Mouse (Mus musculus) stomach, postnatal 0 days (tissue): ENCODE results near the gene Trnt1. TPM values are rescaled to one million over a fixed set of nuclear protein-coding genes. Genes with fewer than 3 reads are reported as not detected.

Source experiments
- ATAC-seq: fragments of 200-750 bp; cut with Nextera tagmentation; 2 replicates; pipeline ENCODE4 v1.8.0; 2017; ENCODE audit not compliant: low FRiP score, low TSS enrichment
- DNase-seq: peaks from one replicate; pipeline ENCODE4 v3.0.0-alpha.2; 2016; ENCODE audit warnings: low spot score
- H3K27ac ChIP-seq: fragments of 300-500 bp; sonication (generic); replicated peaks from 2 replicates; pipeline ENCODE4 v1.5.1; 2014; ENCODE audit warnings: mild to moderate bottlenecking, control low read depth
- H3K27me3 ChIP-seq: fragments of 300-500 bp; sonication (generic); 2 replicates; pipeline ENCODE4 v1.6.1; 2014; ENCODE audit warnings: low read length; ENCODE audit not compliant: control insufficient read depth, insufficient read depth
- H3K36me3 ChIP-seq: fragments of 300-500 bp; sonication (generic); 2 replicates; pipeline ENCODE4 v1.6.1; 2014; ENCODE audit warnings: low read length, mixed read lengths; ENCODE audit not compliant: control insufficient read depth, insufficient read depth
- H3K4me1 ChIP-seq: fragments of 300-500 bp; sonication (generic); replicated peaks from 2 replicates; pipeline ENCODE4 v1.6.1; 2014; ENCODE audit warnings: antibody characterized with exemption; ENCODE audit not compliant: control insufficient read depth, insufficient read depth
- H3K4me2 ChIP-seq: fragments of 300-500 bp; sonication (generic); replicated peaks from 2 replicates; pipeline ENCODE4 v1.6.1; 2014; ENCODE audit warnings: low read depth, mild to moderate bottlenecking, control low read depth, moderate library complexity
- H3K4me3 ChIP-seq: fragments of 300-500 bp; sonication (generic); 2 replicates; pipeline ENCODE4 v1.5.1; 2014; ENCODE audit warnings: low read depth, low read length, control low read depth
- H3K9ac ChIP-seq: fragments of 300-500 bp; sonication (generic); 2 replicates; pipeline ENCODE4 v1.6.1; 2014; ENCODE audit warnings: mild to moderate bottlenecking, low read length, control low read depth, mixed read lengths
- H3K9me3 ChIP-seq: fragments of 300-500 bp; sonication (generic); 2 replicates; pipeline ENCODE4 v1.6.1; 2016; ENCODE audit warnings: low read length; ENCODE audit not compliant: control insufficient read depth
- CTCF ChIP-seq: IDR thresholded peaks from 2 replicates; pipeline ENCODE4 v1.5.1; 2016; ENCODE audit warnings: antibody characterized with exemption, low read depth, mild to moderate bottlenecking, moderate library complexity
- EP300 ChIP-seq: optimal IDR thresholded peaks from 2 replicates; pipeline ENCODE3; 2016; ENCODE audit warnings: antibody characterized with exemption
- WGBS: fragments of 180-500 bp; shearing (Covaris S2); extraction: QIAGEN DNeasy Blood & Tissue Kit; methylation state at CpG from one replicate; pipeline ENCODE4 v1.1.7; 2014; 5-methylcytosine and 5-hydroxymethylcytosine counted together
- polyA plus RNA-seq: library from polyadenylated mRNA; unstranded; fragments of >200 nt; fragmentation: Nextera tagmentation; extraction: Ambion mirVana; gene quantifications from 2 replicates; pipeline ENCODE4 v1.2.1, GENCODE M21; 2015

The Trnt1 gene
- polyA plus RNA-seq, 1 experiment from 2014 or later: 41.8 TPM

DNA sequence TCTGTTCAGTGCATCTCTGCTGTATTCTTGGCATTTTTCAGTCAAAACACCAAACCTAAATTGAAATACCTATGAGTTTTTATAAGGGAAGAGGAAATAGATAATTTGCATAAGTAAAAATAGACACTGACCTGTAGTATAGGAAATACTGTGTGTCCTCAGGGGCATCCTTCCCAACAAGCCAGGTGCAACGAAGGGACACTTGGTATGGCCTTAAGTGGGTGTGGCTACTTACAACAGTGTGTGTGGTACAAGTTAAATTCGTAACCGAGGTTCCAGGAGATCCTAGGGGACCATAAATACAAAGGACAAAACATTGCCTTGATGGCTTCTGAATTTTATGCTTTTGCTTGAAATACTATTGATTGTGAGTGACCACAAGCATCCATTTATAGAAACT is 30.7 kb upstream of the Trnt1 start:
- Histone ChIP-seq H3K27me3 (no peaks in the 10 kb centered on the region), H3K4me3 (no peak overlapping the region), H3K9ac (no peak overlapping the region), H3K4me1 (no peaks in the 10 kb centered on the region), H3K9me3 (no peaks in the 10 kb centered on the region), H3K4me2 (no peak overlapping the region), H3K27ac (no peak overlapping the region), H3K36me3 (no peaks in the 10 kb centered on the region)
- TF ChIP-seq EP300: no peak
- no peak for TF ChIP-seq CTCF
- WGBS: 63% methylated on average over 3 of the region's 3 CpGs
- DNase-seq: no peak
- ATAC-seq: no peak

DNA sequence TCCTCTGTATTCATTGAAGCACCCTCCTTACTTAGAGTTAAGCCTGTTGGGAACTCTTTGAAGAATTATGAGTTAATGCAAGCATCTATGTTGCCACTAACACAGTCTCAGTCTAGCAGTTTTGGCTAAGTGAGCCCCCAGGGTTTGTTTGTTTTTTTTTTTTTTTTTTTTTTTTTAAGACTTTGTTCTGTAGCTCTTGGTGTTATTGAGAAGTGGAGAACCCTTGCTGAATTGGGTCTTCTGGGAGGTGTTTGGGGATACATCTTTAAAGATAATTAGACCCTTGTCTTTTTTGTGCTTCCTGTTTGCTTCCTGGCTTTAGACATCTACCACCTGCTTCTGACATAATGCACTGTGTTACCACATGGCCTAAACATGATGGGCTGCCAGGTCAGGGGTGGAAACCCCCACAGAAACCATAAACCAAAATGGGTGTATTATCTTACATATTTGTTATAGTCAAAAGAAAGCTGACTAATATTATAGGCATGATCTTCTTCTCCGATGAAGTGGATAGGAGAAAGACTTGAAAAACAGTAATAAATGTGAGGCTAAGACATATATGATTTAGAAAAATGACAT is 28.6 kb upstream of the Trnt1 start:
- H3K27ac ChIP-seq: no peak overlapping the region
- WGBS: 75% methylated on average over 1 of the region's 1 CpGs
- ATAC-seq (no peak), DNase-seq (no peak)
- H3K9ac ChIP-seq: no peak overlapping the region
- H3K36me3 ChIP-seq: no peaks in the 10 kb centered on the region
- no peak overlapping the region for H3K4me3 ChIP-seq
- H3K4me1 ChIP-seq: no peaks in the 10 kb centered on the region
- no peaks in the 10 kb centered on the region for H3K9me3 ChIP-seq
- no peak for TF ChIP-seq CTCF
- TF ChIP-seq EP300: no peak
- no peaks in the 10 kb centered on the region for H3K27me3 ChIP-seq
- H3K4me2 ChIP-seq: no peak overlapping the region

DNA sequence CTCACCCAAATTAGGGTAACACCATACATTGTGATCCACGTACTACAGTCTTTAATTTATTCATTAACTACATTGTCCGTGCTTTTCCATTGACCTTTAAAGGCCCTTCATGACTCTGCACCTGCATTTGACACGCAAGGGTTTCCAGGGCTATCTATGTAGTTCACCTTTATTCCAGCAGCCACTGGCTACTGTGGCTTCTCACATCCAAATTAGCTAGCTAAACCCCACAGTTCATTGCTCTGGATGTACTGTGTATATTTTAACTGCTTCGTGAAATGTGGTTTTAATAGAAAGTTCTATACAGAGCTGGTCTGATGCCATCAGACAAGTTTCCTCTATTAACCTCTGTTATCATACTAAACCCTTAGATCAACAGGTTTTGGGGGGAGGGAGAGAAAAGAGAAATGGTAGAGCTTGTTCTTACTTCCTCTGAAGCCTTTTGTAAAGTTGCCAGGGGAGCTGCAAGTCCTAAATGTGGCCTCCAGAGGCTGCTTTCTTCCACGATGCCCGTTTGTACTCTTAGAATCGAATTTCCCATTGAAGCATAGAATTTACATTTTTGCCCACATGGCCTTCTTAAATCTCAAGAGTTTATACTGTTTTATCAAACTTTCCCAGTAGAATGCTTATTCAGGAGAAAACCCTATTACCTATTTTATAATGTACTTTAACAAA is 25.2 kb upstream of the Trnt1 start:
- H3K4me1 ChIP-seq: no peaks in the 10 kb centered on the region
- 68% methylated on average over 7 of the region's 7 CpGs for whole genome bisulfite sequencing
- H3K4me2 ChIP-seq: no peak overlapping the region
- ATAC-seq (no peak), DNase-seq (no peak)
- no peak overlapping the region for H3K4me3 ChIP-seq
- H3K36me3 ChIP-seq: no peaks in the 10 kb centered on the region
- H3K9ac ChIP-seq: no peak overlapping the region
- H3K9me3 ChIP-seq: no peaks in the 10 kb centered on the region
- no peak overlapping the region for H3K27ac ChIP-seq
- TF ChIP-seq CTCF (no peak), EP300 (no peak)
- H3K27me3 ChIP-seq: no peaks in the 10 kb centered on the region

DNA sequence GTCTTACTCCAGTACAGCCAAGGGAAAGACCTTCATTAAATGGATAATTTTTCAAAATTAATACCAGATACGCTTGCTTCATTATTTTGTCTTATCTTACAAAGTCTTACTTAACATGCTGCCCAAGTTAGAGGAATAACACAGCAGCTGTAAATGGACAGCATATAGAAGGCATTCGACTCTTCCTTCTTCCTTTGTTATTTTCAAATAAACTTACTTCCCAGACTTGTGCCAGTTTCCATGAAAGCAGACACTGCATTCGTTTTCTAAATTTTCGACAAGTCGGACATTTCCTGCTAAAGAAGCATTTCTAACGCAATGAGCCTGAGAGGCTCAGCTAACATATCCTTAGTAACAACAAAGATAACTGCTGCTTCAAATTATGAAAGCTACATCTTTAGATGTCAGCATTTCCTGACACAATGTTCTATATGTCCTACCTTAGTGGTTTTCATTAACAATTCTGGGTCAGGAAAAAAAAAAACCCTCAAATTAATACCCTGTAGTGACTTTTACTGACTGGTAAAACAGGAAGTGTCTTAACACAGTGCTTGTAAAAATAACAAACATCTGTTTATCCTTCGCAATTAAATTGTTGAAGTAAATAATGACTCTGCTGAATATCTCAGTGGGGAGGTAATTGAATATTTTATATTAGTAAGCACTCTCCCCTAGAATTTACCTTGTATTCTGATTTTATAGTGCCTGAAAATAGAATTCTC is 23.1 kb upstream of the Trnt1 start:
- TF ChIP-seq EP300 (no peak), CTCF (no peak)
- Histone ChIP-seq H3K27me3 (no peaks in the 10 kb centered on the region), H3K27ac (no peak overlapping the region), H3K4me2 (no peak overlapping the region), H3K4me1 (no peaks in the 10 kb centered on the region), H3K9ac (no peak overlapping the region), H3K4me3 (no peak overlapping the region), H3K9me3 (no peaks in the 10 kb centered on the region), H3K36me3 (no peaks in the 10 kb centered on the region)
- DNase-seq: no peak
- ATAC-seq: no peak
- WGBS: 58% methylated on average over 7 of the region's 7 CpGs

DNA sequence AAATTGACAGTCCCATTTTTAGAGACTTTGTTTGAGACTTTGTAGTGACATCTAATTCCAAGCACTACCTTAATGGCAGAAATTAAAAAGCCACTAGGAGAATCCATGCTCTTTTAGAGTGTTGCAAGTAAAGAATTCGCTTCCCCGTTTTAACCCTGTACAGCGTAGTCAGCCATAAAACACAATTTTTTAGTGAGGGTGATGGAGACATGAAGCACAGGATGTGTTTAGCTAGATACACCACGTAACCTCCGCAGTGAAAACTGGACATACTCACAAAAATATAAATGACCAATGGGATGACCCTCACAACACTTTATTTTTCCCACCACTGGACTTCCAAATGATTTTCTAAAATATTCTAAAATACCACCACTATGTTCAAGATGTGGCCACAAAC is 21.7 kb upstream of the Trnt1 start:
- no peak overlapping the region for H3K4me3 ChIP-seq
- TF ChIP-seq CTCF (no peak), EP300 (no peak)
- no peaks in the 10 kb centered on the region for H3K27me3 ChIP-seq
- H3K4me2 ChIP-seq: no peak overlapping the region
- no peak overlapping the region for H3K9ac ChIP-seq
- H3K27ac ChIP-seq: no peak overlapping the region
- ATAC-seq (no peak), DNase-seq (no peak)
- no peaks in the 10 kb centered on the region for H3K4me1 ChIP-seq
- H3K9me3 ChIP-seq: no peaks in the 10 kb centered on the region
- no peaks in the 10 kb centered on the region for H3K36me3 ChIP-seq
- WGBS: 89% methylated on average over 5 of the region's 5 CpGs

DNA sequence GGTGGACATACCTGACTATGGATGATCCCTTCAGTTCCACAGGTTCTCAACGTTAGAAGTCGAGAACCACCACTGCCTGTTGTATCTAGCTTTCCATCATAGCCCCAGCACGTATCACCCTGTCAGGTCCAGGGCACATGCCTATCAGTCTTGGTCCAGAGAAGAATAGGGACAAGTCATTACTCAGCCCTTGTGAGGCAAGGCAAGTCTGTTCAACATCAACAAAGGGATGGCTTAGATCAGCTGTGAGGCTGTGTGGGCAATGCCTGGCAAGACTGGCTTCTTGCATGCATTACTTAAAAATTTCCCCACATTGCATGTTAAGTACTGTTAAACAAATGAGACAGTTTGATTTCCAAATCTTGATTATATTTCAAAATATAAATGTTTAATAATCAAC is 21.1 kb upstream of the Trnt1 start:
- Histone ChIP-seq H3K9ac (no peak overlapping the region), H3K4me3 (no peak overlapping the region), H3K27ac (no peak overlapping the region), H3K9me3 (no peaks in the 10 kb centered on the region), H3K36me3 (no peaks in the 10 kb centered on the region), H3K27me3 (no peaks in the 10 kb centered on the region), H3K4me1 (no peaks in the 10 kb centered on the region), H3K4me2 (no peak overlapping the region)
- WGBS: 74% methylated on average over 3 of the region's 3 CpGs
- ATAC-seq (no peak), DNase-seq (no peak)
- TF ChIP-seq EP300 (no peak), CTCF (no peak)
